Mouse (Mus musculus) kidney, postnatal 25 days (tissue): ENCODE data around the gene Agap2.

Source experiments
- DNase-seq, 2 experiments: peaks; one replicate each; pipeline ENCODE4 v3.0.0; 2021; ENCODE audit warnings: mixed read lengths in 2 of 2

The Agap2 gene

GRCm38 (mm10) chr10:127137896-127138295 lies 62.8 kb downstream of the Agap2 start:
- DNase-seq, result no peak

DNA sequence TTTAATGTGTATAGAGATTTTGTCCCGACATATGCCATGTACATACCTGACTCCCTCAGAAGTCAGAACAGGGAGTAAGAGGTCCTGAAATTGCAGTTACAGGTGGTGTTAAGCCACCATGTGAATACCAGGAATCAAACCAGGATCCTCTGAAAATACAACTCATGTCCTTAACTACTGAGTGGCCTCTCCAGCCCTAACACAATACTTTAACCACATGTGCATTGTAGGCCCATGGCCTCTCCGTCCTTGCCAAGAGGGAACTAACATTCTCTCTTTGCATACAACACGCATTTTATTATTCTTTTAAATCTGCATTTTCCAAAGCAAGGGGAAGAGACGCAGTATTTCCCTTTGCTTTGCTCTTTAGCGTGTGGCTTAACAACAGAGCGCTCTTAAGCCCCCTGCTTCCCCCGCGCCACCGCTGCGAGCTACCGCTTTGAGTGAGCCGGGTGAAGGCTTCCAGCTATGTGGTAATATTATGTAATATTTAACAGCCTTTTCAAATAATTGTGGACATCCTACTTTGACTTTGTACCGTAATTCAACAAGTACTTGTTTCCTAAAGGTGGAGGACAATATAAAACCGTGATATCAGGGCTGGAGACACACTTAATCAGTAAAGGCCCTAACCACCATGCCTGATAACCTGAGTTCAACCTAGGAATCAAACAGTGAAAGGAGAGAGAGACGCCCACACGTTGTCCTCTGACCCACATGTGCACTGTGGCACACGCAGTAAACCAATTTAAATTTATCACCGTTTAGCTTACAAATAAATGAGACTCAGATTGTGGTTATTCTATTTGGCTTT lies 63.5 kb downstream of the Agap2 start:
- no peak for DNase-seq

DNA sequence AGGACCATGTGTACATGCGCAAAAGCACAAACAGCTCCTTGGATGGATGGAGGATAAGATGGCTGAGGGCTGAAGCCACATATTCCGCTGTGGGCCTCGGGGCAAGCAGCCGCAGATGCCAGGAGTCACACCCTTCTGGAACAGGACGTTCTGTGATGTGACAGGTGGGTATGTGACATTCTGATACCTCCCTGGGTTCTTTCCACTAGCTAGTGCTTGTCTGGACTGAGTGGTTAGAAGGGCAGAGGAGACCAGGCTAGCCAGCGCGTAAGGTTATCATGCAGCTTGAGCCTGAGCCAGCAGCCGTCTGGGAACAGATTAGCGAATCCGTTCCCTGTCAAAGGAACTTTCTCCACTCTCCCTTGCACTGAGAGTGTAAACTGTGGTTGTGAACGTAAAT lies 65.9 kb downstream of the Agap2 start:
- no peak for DNase-seq

GRCm38 (mm10) chr10:127141500-127141899 lies 66.4 kb downstream of the Agap2 start:
- DNase-seq, result no peak
